Mouse (Mus musculus) heart, postnatal 0 days (tissue): ENCODE measurements around the gene Cdyl. TPM values are rescaled to one million over a fixed set of nuclear protein-coding genes. Genes with fewer than 3 reads are reported as not detected.

Source experiments
- ATAC-seq: fragments of 200-750 bp; cut with Nextera tagmentation; 2 replicates; pipeline ENCODE4 v1.8.0; 2017; ENCODE audit warnings: low read depth, moderate number of reproducible peaks, moderate library complexity; ENCODE audit not compliant: insufficient read depth
- DNase-seq: peaks from one replicate; pipeline ENCODE4 v3.0.0-alpha.2; 2016; ENCODE audit warnings: low spot score
- H3K27ac ChIP-seq: fragments of 300-500 bp; sonication (generic); 2 replicates; pipeline ENCODE4 v1.5.1; 2014; ENCODE audit warnings: low read depth, mild to moderate bottlenecking
- H3K27me3 ChIP-seq: fragments of 300-500 bp; sonication (generic); 2 replicates; pipeline ENCODE4 v1.6.1; 2014; ENCODE audit warnings: low read length, mixed read lengths; ENCODE audit not compliant: control insufficient read depth, insufficient read depth
- H3K36me3 ChIP-seq: fragments of 300-500 bp; sonication (generic); replicated peaks from 2 replicates; pipeline ENCODE4 v1.6.1; 2014; ENCODE audit warnings: low read length, mixed read lengths; ENCODE audit not compliant: control insufficient read depth, insufficient read depth
- H3K4me1 ChIP-seq: fragments of 300-500 bp; sonication (generic); 2 replicates; pipeline ENCODE4 v1.6.1; 2014; ENCODE audit warnings: antibody characterized with exemption; ENCODE audit not compliant: control insufficient read depth, insufficient read depth
- H3K4me2 ChIP-seq: fragments of 300-500 bp; sonication (generic); 2 replicates; pipeline ENCODE4 v1.6.1; 2014; ENCODE audit warnings: low read depth, mild to moderate bottlenecking, low read length, moderate library complexity
- H3K4me3 ChIP-seq: fragments of 300-500 bp; sonication (generic); 2 replicates; pipeline ENCODE4 v1.5.1; 2014; ENCODE audit warnings: low read depth, low read length
- H3K9ac ChIP-seq: fragments of 300-500 bp; sonication (generic); replicated peaks from 2 replicates; pipeline ENCODE4 v1.6.1; 2014; ENCODE audit warnings: low read depth, low read length, mixed read lengths
- H3K9me3 ChIP-seq: fragments of 300-500 bp; sonication (generic); replicated peaks from 2 replicates; pipeline ENCODE4 v1.6.1; 2016; ENCODE audit warnings: low read length; ENCODE audit not compliant: control insufficient read depth
- CTCF ChIP-seq: IDR thresholded peaks from 2 replicates; pipeline ENCODE4 v1.5.1; 2016; ENCODE audit warnings: antibody characterized with exemption, control low read depth, low read depth
- EP300 ChIP-seq: IDR thresholded peaks from 2 replicates; pipeline ENCODE4 v1.6.1; 2016; ENCODE audit warnings: antibody characterized with exemption, low read depth
- WGBS: fragments of 180-500 bp; shearing (Covaris S2); extraction: QIAGEN DNeasy Blood & Tissue Kit; methylation state at CpG from one replicate; pipeline ENCODE4 v1.1.7; 2014; 5-methylcytosine and 5-hydroxymethylcytosine counted together
- polyA plus RNA-seq: library from polyadenylated mRNA; unstranded; fragments of >200 nt; fragmentation: Nextera tagmentation; extraction: Ambion mirVana; gene quantifications from 2 replicates; pipeline ENCODE4 v1.2.1, GENCODE M21; 2015
- total RNA-seq: library from RNA; depleted of rRNA; stranded (reverse); fragments of >200 nt; gene quantifications from 2 replicates; pipeline ENCODE4 v1.2.3, GENCODE M21; 2014; ENCODE audit warnings: low replicate concordance

Gene Cdyl
- total and polyA plus RNA-seq, 2 experiments from 2014 or later, result 6.1 to 9.2 TPM

DNA sequence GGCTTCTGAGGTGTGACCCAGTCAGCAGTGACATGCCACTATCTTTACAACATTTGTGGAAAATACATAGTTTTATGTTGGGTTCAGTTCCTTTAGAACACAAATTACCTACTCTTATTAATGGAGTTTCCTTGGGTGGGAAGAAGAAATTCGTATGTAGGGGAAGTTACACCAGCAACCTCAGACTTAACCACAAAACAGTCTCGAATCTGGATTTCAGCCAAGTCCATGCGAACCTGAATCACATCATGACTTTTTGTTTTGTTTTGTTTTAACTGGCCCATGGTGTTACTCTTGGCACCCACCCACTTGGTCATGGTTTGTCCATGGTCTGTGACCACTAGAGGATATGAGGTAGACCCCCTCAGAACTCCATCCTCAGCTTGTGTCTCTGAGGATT is 211.5 kb downstream of the Cdyl start:
- H3K9ac ChIP-seq, result no peak overlapping the region
- no peak overlapping the region for H3K4me3 ChIP-seq
- TF ChIP-seq EP300, result no peak
- TF ChIP-seq CTCF, result no peak
- H3K4me1 ChIP-seq, result no peaks in the 10 kb centered on the region
- DNase-seq (no peak), ATAC-seq (no peak)
- H3K27me3 ChIP-seq, result no peaks in the 10 kb centered on the region
- H3K9me3 ChIP-seq, result no peaks in the 10 kb centered on the region
- no peak overlapping the region for H3K4me2 ChIP-seq
- no peak overlapping the region for H3K27ac ChIP-seq
- 66% methylated on average over 3 of the region's 3 CpGs for WGBS
- H3K36me3 ChIP-seq, result peaks cover 17% of the 10 kb centered on the region; the same call in 1 of the 2 replicates

DNA sequence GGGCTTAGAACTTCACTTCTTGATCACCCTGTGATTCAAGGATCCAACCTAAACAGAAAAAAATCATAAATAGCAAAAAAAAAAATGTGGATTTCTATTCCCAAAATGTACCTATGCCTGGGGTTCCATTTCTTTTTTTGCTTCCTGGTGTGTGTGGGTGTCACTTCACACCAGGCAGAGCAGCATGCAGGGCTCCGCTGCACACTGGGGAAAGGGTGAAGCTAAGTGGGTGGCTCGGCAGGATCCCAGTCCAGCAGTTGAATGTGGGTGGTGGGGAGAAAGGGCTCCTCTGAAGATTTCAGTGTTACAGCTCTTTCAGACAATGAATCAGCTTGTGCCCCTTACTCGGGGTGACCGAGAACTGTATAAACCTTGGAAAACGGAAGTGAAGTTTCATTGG is 215.8 kb downstream of the Cdyl start:
- Histone ChIP-seq H3K27ac (no peak overlapping the region), H3K36me3 (peaks cover 14% of the 10 kb centered on the region; the same call in 1 of the 2 replicates), H3K4me2 (no peak overlapping the region), H3K27me3 (no peaks in the 10 kb centered on the region), H3K4me1 (no peaks in the 10 kb centered on the region), H3K4me3 (no peak overlapping the region), H3K9me3 (no peaks in the 10 kb centered on the region), H3K9ac (no peak overlapping the region)
- DNase-seq, result no peak
- ATAC-seq, result no peak
- TF ChIP-seq CTCF, result no peak
- WGBS, result 86% methylated on average over 5 of the region's 5 CpGs

- H3K36me3 ChIP-seq, result peaks cover 6% of the 10 kb centered on the region; the same call in 1 of the 2 replicates
- ATAC-seq (no peak), DNase-seq (peak; percentile 27)
Measured at GRCm38 (mm10) chr13:35878282-35878681, 218.6 kb downstream of the Cdyl start.

GRCm38 (mm10) chr13:35879068-35879467 is 219.4 kb downstream of the Cdyl start:
- Histone ChIP-seq H3K27me3 (no peaks in the 10 kb centered on the region), H3K9ac (no peak overlapping the region), H3K4me3 (no peak overlapping the region), H3K36me3 (peaks cover 6% of the 10 kb centered on the region; the same call in 1 of the 2 replicates), H3K4me2 (no peak overlapping the region), H3K9me3 (no peaks in the 10 kb centered on the region), H3K27ac (no peak overlapping the region), H3K4me1 (no peaks in the 10 kb centered on the region)
- 59% methylated on average over 5 of the region's 5 CpGs for whole genome bisulfite sequencing
- no peak for ATAC-seq
- TF ChIP-seq CTCF (no peak), EP300 (no peak)
- DNase-seq, result no peak

More at GRCm38 (mm10) chr13:35878282-35878681, 218.6 kb downstream of the Cdyl start:
- Histone ChIP-seq H3K4me2 (no peak overlapping the region), H3K9ac (no peak overlapping the region), H3K27ac (no peak overlapping the region), H3K9me3 (no peaks in the 10 kb centered on the region), H3K4me3 (no peak overlapping the region), H3K4me1 (no peaks in the 10 kb centered on the region), H3K27me3 (no peaks in the 10 kb centered on the region)
- TF ChIP-seq CTCF, result no peak
- no peak for TF ChIP-seq EP300
- 35% methylated on average over 1 of the region's 1 CpGs for WGBS

DNA sequence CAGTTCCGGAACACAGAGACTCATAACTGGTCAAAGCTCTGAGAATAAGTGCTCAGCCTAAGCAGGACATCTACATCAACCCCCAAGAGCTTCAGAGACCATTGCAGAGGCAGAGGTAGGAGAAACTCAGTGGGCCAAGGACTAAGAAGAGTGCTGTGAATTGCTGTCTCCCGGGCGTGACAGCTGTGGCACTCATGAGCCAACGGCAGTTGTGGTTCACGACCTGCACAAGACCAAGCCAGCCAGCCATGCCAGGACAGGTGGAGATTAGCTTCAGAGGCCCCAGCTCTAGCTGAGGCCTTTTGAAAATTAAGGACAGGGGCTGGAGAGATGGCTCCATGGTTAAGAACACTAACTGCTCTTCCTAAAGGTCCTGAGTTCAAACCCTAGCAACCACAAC is 219.9 kb downstream of the Cdyl start:
- Histone ChIP-seq H3K9ac (no peak overlapping the region), H3K4me2 (no peak overlapping the region), H3K36me3 (peaks cover 2% of the 10 kb centered on the region; the same call in 1 of the 2 replicates), H3K9me3 (no peaks in the 10 kb centered on the region), H3K4me1 (no peaks in the 10 kb centered on the region), H3K27ac (no peak overlapping the region), H3K4me3 (no peak overlapping the region), H3K27me3 (no peaks in the 10 kb centered on the region)
- 70% methylated on average over 5 of the region's 5 CpGs for WGBS
- TF ChIP-seq CTCF (no peak), EP300 (no peak)
- ATAC-seq, result no peak
- no peak for DNase-seq

DNA sequence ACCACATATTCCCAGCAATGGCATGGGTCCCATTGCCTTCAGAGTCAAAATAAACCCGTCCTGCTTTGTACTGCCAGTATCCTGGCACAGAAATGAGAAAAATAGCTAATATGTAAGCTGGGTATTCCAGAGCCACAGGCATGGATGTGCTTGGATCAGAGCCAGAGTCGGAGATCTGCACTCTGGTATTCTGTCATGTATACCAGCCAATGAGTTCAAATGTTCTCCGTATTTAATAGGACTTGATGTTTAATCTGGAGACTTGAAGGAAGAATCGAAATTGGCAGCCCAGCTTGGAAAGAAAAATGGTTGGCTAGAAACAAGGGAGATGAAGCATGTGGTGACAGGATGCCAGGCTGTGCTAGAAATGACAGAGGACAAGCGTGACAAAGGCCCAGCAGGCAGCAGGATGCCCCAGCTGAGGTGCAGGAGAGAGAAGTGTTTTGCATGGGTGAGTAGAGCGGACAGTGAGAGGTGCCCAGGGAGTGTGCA is 221.0 kb downstream of the Cdyl start:
- Histone ChIP-seq H3K9me3 (no peaks in the 10 kb centered on the region), H3K27me3 (no peaks in the 10 kb centered on the region), H3K4me1 (no peaks in the 10 kb centered on the region), H3K4me2 (no peak overlapping the region), H3K4me3 (no peak overlapping the region), H3K27ac (no peak overlapping the region), H3K36me3 (no peaks in the 10 kb centered on the region), H3K9ac (no peak overlapping the region)
- TF ChIP-seq EP300 (no peak), CTCF (no peak)
- WGBS, result 75% methylated on average over 6 of the region's 6 CpGs
- ATAC-seq (no peak), DNase-seq (no peak)
